Mouse (Mus musculus) kidney, postnatal 0 days (tissue): ENCODE measurements around the gene Gm8439. TPM values are rescaled to one million over a fixed set of nuclear protein-coding genes. Genes with fewer than 3 reads are reported as not detected.
A peak's percentile ranks its signal among the peaks of the same experiment; 100 is the strongest.

Experiments used
- ATAC-seq: fragments of 200-750 bp; cut with Nextera tagmentation; replicated peaks from 2 replicates; pipeline ENCODE4 v1.8.0; 2017; ENCODE audit warnings: low read depth, moderate number of reproducible peaks, moderate TSS enrichment, moderate library complexity; ENCODE audit not compliant: low FRiP score
- DNase-seq: peaks from one replicate; pipeline ENCODE4 v3.0.0-alpha.2; 2016; ENCODE audit warnings: low spot score
- H3K27ac ChIP-seq: fragments of 300-500 bp; sonication (generic); 2 replicates; pipeline ENCODE4 v1.5.1; 2014; ENCODE audit warnings: mild to moderate bottlenecking
- H3K27me3 ChIP-seq: fragments of 300-500 bp; sonication (generic); 2 replicates; pipeline ENCODE4 v1.6.1; 2014; ENCODE audit warnings: low read length, mixed read lengths; ENCODE audit not compliant: insufficient read depth
- H3K36me3 ChIP-seq: fragments of 300-500 bp; sonication (generic); 2 replicates; pipeline ENCODE4 v1.6.1; 2014; ENCODE audit warnings: low read length, mixed read lengths; ENCODE audit not compliant: insufficient read depth
- H3K4me1 ChIP-seq: fragments of 300-500 bp; sonication (generic); replicated peaks from 2 replicates; pipeline ENCODE4 v1.6.1; 2014; ENCODE audit warnings: antibody characterized with exemption, low read length, mixed read lengths; ENCODE audit not compliant: insufficient read depth
- H3K4me2 ChIP-seq: fragments of 300-500 bp; sonication (generic); 2 replicates; pipeline ENCODE4 v1.6.1; 2014; ENCODE audit warnings: mild to moderate bottlenecking, low read length, moderate library complexity, mixed read lengths
- H3K4me3 ChIP-seq: fragments of 300-500 bp; sonication (generic); replicated peaks from 2 replicates; pipeline ENCODE4 v1.5.1; 2014; ENCODE audit warnings: low read depth, low read length
- H3K9ac ChIP-seq: fragments of 300-500 bp; sonication (generic); 2 replicates; pipeline ENCODE4 v1.6.1; 2014; ENCODE audit warnings: low read depth, low read length
- H3K9me3 ChIP-seq: fragments of 300-500 bp; sonication (generic); replicated peaks from 2 replicates; pipeline ENCODE4 v1.6.1; 2016; ENCODE audit warnings: low read length, inconsistent platforms, mixed read lengths
- CTCF ChIP-seq: IDR thresholded peaks from 2 replicates; pipeline ENCODE4 v1.5.1; 2016; ENCODE audit warnings: antibody characterized with exemption, low read depth, mild to moderate bottlenecking, moderate library complexity
- WGBS: fragments of 180-500 bp; shearing (Covaris S2); extraction: QIAGEN DNeasy Blood & Tissue Kit; methylation state at CpG from one replicate; pipeline ENCODE4 v1.1.7; 2014; 5-methylcytosine and 5-hydroxymethylcytosine counted together
- polyA plus RNA-seq: library from polyadenylated mRNA; unstranded; fragments of >200 nt; fragmentation: Nextera tagmentation; extraction: Ambion mirVana; gene quantifications from 2 replicates; pipeline ENCODE4 v1.2.1, GENCODE M21; 2015

The Gm8439 gene
- polyA plus RNA-seq, 1 experiment from 2014 or later = 0.54 TPM

DNA sequence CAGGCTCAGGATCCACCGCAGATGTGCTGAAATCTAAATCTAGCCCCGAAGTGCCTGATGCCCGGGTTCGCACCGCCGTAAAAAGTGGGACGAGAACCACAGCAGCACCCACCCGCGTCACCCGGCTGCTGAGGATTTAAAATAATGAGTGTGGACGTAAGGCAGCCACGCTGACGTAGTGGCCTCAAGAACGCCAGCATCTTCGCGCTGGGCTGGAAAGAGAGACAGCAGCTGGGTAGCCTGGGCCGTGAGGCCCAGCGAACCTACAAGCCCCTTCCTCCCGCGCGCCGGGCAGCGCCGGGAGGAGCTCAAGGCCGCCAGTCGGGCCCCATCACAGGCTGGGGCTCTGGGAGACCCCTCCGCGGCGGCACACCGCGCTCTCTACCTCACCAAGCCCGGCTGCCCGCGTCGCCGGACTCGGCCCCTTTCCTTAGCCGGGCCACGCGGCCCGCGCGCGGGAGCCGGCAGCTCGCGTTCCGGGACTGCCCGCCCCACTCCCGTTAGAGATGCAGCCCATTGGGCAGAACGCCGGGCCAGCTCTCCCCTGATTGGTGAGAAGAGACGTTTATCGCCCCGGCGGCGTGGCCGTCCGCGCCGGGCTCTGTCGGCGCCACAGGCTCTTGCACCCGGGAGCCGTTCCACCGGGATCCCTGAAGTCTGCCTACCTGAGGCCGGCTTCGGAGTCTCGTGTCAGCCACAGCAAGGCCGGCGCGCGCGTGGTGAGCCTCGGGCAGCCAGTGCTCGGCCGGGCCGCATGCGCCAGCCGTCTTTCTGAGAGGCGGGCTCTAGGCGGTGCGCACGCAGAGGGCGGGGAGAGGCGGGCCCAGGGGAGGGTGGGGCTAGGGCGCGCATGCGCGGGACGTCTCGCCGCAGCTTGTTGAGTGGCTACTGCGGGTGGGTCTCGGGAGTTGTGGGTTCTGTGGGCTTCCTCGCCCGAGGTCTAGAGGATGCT lies 18.8 kb upstream of the Gm8439 start, which contains the start of gene Ctps:
TSS of gene Ctps (minus strand) at position 791 of the 952 bp plus-strand sequence.
- Histone ChIP-seq H3K9ac (peak within 1 kb of the TSS; percentile 84), H3K36me3 (0 out of 2 replicates have a peak, but pooled peaks cover 4% of the 10 kb centered on the region), H3K4me2 (peak within 1 kb of the TSS; percentile 66), H3K9me3 (no peaks in the 10 kb centered on the region), H3K27ac (peak within 1 kb of the TSS; percentile 85), H3K27me3 (no peaks in the 10 kb centered on the region), H3K4me3 (peak within 1 kb of the TSS; percentile 64), H3K4me1 (peaks cover 18% of the 10 kb centered on the region)
- under 1% methylated on average over 85 of the region's 97 CpGs for WGBS
- DNase-seq = peak; percentile 96
- peak; percentile 97 for ATAC-seq
- TF ChIP-seq CTCF = no peak

DNA sequence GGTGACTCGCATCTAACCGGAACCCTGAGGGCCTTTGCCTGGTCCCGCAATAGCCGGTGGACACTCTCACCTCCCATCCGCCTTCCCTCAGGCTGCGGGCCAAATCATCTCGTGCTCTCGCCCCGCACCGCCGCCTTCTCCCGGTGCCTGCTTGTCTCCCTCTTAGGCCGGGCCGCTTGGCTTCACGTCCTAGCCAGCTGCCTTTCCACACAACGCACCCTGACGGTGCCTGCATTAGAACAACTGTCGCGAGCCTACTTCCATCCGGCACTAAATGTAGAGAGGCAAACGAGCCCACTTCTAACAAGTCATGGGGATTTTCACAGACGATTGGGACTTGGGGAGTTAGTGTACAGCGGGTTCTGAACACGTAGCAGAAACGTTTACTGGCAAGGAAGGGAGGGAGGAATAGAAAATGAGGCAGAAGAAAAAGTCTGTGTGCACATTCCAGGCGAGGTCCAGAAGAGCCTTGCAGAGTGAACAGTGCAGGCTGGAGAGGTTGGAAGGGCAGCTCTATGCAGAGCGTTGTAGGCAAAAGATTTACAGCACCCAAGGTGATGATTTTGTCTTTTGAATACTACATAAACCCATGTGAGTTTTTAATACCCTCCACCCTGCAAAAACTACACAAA lies 18.0 kb upstream of the Gm8439 start:
- Histone ChIP-seq H3K4me2 (peak overlapping the region; percentile 66), H3K9ac (peak overlapping the region; percentile 84), H3K4me1 (peaks cover 18% of the 10 kb centered on the region), H3K27me3 (no peaks in the 10 kb centered on the region), H3K27ac (peak overlapping the region; percentile 85), H3K9me3 (no peaks in the 10 kb centered on the region), H3K36me3 (no peaks in the 10 kb centered on the region), H3K4me3 (peak overlapping the region; percentile 64)
- 1% methylated on average over 25 of the region's 27 CpGs for whole genome bisulfite sequencing
- ATAC-seq (peak; percentile 50), DNase-seq (peak; percentile 67)
- TF ChIP-seq CTCF = no peak

DNA sequence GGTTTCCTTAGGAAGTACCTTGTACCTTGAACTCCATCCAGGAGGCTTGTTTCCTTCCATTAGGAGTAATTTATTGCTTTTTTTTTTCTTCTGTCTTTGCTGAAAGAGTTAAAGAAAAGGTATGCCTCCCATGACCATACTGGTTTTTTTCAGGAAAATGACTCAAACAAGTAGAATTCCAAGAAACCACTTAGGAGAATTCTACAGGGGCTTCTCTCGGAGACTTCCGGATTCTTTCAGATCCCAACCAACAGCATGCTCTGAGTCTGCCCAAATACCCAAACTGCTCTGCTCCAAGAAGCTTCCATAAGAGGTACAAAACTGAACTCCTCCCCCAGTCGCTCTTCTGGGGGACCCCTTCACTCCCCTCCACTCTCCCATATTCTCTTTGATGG lies 17.5 kb upstream of the Gm8439 start:
- H3K4me2 ChIP-seq = peak overlapping the region; percentile 66
- H3K4me3 ChIP-seq = no peak overlapping the region
- TF ChIP-seq CTCF = no peak
- DNase-seq = peak; percentile 36
- WGBS = 37% methylated on average over 3 of the region's 3 CpGs
- no peaks in the 10 kb centered on the region for H3K36me3 ChIP-seq
- peaks cover 18% of the 10 kb centered on the region for H3K4me1 ChIP-seq
- no peak for ATAC-seq
- no peaks in the 10 kb centered on the region for H3K27me3 ChIP-seq
- H3K9ac ChIP-seq = no peak overlapping the region
- H3K9me3 ChIP-seq = no peaks in the 10 kb centered on the region
- peak overlapping the region; percentile 85 for H3K27ac ChIP-seq

DNA sequence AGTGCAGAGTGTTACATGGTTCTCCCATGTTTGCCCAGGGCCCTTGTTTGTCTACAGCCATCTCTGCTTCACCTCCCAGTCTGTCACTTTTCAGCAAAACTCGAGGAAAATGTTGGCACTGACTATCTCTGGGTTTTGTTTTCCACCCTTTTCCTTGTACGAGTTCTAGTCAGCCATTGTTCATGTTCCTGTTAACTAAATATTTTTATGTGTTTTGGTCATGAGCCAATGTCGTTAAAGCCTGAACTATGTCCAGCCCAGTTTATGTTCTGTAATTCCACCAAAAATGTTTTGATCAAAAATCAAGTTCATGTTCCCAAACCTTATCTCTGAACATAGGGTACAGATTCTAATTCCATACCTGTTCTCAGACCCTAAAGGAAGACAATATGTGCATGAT lies 16.9 kb upstream of the Gm8439 start:
- Histone ChIP-seq H3K4me2 (peak overlapping the region; percentile 66; the same call in 1 of the 2 replicates), H3K9ac (no peak overlapping the region), H3K4me3 (no peak overlapping the region), H3K4me1 (peaks cover 18% of the 10 kb centered on the region), H3K27me3 (no peaks in the 10 kb centered on the region), H3K27ac (peak overlapping the region; percentile 85), H3K9me3 (no peaks in the 10 kb centered on the region), H3K36me3 (no peaks in the 10 kb centered on the region)
- TF ChIP-seq CTCF = no peak
- 30% methylated on average over 3 of the region's 3 CpGs for WGBS
- ATAC-seq (no peak), DNase-seq (peak; percentile 66)

DNA sequence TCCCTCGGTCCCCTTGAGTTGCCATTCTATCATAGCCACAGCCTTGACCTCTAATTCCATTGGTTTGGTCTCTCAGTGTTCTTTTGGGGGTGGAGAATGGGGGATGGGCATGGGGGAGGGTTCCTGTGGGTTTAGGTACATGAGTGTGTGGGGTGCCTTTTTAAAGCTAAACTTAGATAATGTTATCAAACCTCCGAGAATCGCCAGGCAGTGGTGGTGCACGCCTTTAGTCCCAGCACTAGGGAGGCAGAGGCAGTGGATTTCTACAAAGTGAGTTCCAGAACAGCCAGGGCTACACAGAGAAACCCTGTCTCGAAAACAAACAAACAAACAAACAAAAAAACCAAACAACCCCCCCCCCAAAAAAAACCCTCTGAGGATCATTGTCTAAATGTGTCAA lies 7.7 kb upstream of the Gm8439 start:
- DNase-seq (no peak), ATAC-seq (no peak)
- Histone ChIP-seq H3K4me2 (no peak overlapping the region), H3K9ac (no peak overlapping the region), H3K4me1 (no peaks in the 10 kb centered on the region), H3K36me3 (no peaks in the 10 kb centered on the region), H3K4me3 (no peak overlapping the region), H3K27ac (no peak overlapping the region), H3K27me3 (no peaks in the 10 kb centered on the region), H3K9me3 (no peaks in the 10 kb centered on the region)
- TF ChIP-seq CTCF = no peak
- 80% methylated on average over 5 of the region's 5 CpGs for WGBS

DNA sequence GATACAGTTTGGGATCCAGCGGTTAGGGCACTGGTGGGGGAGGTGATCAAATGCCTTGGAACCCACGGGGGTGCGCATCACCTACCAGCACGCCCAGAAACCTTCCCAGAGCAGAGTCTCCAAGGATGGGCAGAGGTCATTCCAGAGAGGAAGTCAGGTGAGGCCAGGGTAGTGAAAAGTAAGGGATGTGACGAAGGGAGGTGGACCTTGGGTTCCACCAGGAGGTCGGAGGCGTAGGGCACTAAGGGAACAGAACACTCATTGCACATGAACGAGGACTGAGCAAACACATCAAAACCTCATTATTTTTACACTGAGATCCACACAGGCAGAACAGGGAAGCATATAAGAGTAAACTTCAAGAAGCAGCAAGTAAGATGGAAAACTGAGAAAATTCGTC lies 6.8 kb upstream of the Gm8439 start:
- ATAC-seq (no peak), DNase-seq (no peak)
- H3K36me3 ChIP-seq = no peaks in the 10 kb centered on the region
- no peaks in the 10 kb centered on the region for H3K27me3 ChIP-seq
- H3K4me2 ChIP-seq = no peak overlapping the region
- no peaks in the 10 kb centered on the region for H3K4me1 ChIP-seq
- no peak for TF ChIP-seq CTCF
- H3K4me3 ChIP-seq = no peak overlapping the region
- H3K9ac ChIP-seq = no peak overlapping the region
- no peaks in the 10 kb centered on the region for H3K9me3 ChIP-seq
- no peak overlapping the region for H3K27ac ChIP-seq
- WGBS = 69% methylated on average over 9 of the region's 9 CpGs
